Comparison of ENCODE assay signal across 10 mouse cellular contexts in the genomic region with DNA sequence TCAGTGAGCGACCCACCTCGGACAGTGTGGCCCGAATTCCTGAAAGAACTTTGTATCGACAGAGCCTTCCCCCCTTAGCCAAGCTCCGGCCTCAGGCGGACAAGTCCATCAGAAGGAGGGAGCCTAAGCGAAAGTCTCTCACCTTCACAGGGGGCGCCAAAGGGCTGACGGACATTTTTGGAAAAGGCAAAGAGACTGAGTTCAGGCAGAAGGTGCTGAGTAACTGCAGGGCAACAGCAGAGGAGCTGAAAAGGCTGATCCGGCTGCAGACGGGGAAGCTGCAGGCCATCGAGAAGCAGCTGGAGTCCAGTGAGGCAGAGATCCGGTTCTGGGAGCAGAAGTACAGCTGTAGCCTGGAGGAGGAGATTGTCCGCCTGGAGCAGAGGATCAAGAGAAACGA. TPM values are rescaled to one million over a fixed set of nuclear protein-coding genes. Genes with fewer than 3 reads are reported as not detected.
DNase-seq lines count a peak whose midpoint lies in the region; ATAC-seq and TF ChIP-seq lines count a peak whose summit lies in the region.
"Had no signal": no experiment of that assay in that cellular context is flagged by ENCODE, and none has a peak within 500 bp of the region (broad histone marks: within the 10 kb centered on the region; RNA-seq: fewer than 3 reads in every experiment).

No protein-coding gene starts in this region.

- peaks cover 7% of the 10 kb centered on the region for H3K4me1 ChIP-seq in midbrain, embryonic 10.5 days
- H3K4me1 ChIP-seq in midbrain, embryonic 11.5 days (ENCODE audit: control insufficient read depth, insufficient read depth, low read length): no peaks in the 10 kb centered on the region; the same call in 1 of the 2 replicates
- H3K4me1 ChIP-seq in liver, embryonic 14.5 days (replicated peaks; ENCODE audit: control insufficient read depth in 2 of 2, insufficient read depth in 2 of 2, low read length in 1 of 2): 0 out of 4 replicates have a peak, but pooled peaks cover 0 to 3% of the 10 kb centered on the region in 2 experiments

- no peaks in the 10 kb centered on the region for H3K9me3 ChIP-seq in midbrain, embryonic 10.5 days (replicated peaks)
- no peaks in the 10 kb centered on the region for H3K9me3 ChIP-seq in midbrain, embryonic 11.5 days (ENCODE audit: control insufficient read depth, low read length)
- H3K9me3 ChIP-seq in liver, embryonic 14.5 days (ENCODE audit: control insufficient read depth, low read length): no peaks in the 10 kb centered on the region
- H3K9me3 ChIP-seq: limb, embryonic 13.5 days had no signal

- no peak overlapping the region for H3K4me2 ChIP-seq in midbrain, embryonic 11.5 days
- no peak overlapping the region for H3K4me2 ChIP-seq in liver, embryonic 14.5 days (ENCODE audit: low read depth)
- H3K4me2 ChIP-seq: limb, embryonic 13.5 days had no signal

- no peak overlapping the region for H3K4me3 ChIP-seq in midbrain, embryonic 10.5 days
- no peak overlapping the region for H3K4me3 ChIP-seq in midbrain, embryonic 11.5 days (ENCODE audit: low read depth, low read length)
- H3K4me3 ChIP-seq in liver, embryonic 14.5 days (ENCODE audit: insufficient read depth in 1 of 2, low read depth in 2 of 2, low read length in 2 of 2): no peak overlapping the region
- H3K4me3 ChIP-seq: limb, embryonic 13.5 days had no signal

- 0 out of 2 replicates have a peak, but pooled peaks cover 4% of the 10 kb centered on the region for H3K36me3 ChIP-seq in midbrain, embryonic 10.5 days
- no peaks in the 10 kb centered on the region for H3K36me3 ChIP-seq in midbrain, embryonic 11.5 days (ENCODE audit: control insufficient read depth, insufficient read depth, low read length)
- no peaks in the 10 kb centered on the region for H3K36me3 ChIP-seq in liver, embryonic 14.5 days (replicated peaks; ENCODE audit: control insufficient read depth, insufficient read depth, low read depth)

- TF ChIP-seq CTCF in brain, embryonic 14.5 days (IDR thresholded peaks at IDR 0.05; ENCODE audit: borderline replicate concordance, extremely low read depth, insufficient read depth, insufficient read length): peak; percentile 31; the same call in 1 of the 2 replicates
- peak; percentile 33; the same call in 1 of the 2 replicates for TF ChIP-seq CTCF in liver, embryonic 14.5 days (IDR thresholded peaks at IDR 0.05; ENCODE audit: low read depth)

- DNase-seq in heart, postnatal 4 days: peak; percentile 49
- DNase-seq in heart, adult 18-20 months: no peak
- DNase-seq in midbrain, embryonic 10.5 days (ENCODE audit: low spot score): peak; percentile 33
- DNase-seq in midbrain, embryonic 11.5 days (ENCODE audit: low spot score, missing footprints): no peak
- peak; percentile 43 for DNase-seq in brain, embryonic 14.5 days (ENCODE audit: low read depth)
- DNase-seq in liver, embryonic 14.5 days (ENCODE audit: low read depth in 3 of 3, low spot score in 3 of 3): no peak
- no peak for DNase-seq in frontal cortex, adult 2 months (ENCODE audit: extremely low spot score in 1 of 2, low spot score in 1 of 2)
- DNase-seq in MN1 (ENCODE audit: low spot score): no peak

- 0 out of 2 replicates have a peak overlapping the region, but pooled peaks have one; percentile 18 for H3K27ac ChIP-seq in midbrain, embryonic 10.5 days (replicated peaks)
- no peak overlapping the region for H3K27ac ChIP-seq in midbrain, embryonic 11.5 days (ENCODE audit: low read depth, low read length)
- no peak overlapping the region for H3K27ac ChIP-seq in liver, embryonic 14.5 days
- H3K27ac ChIP-seq: limb, embryonic 13.5 days had no signal

- WGBS in midbrain, embryonic 10.5 days: 28% methylated on average over 15 of the region's 15 CpGs
- 28% methylated on average over 15 of the region's 15 CpGs for WGBS in midbrain, embryonic 11.5 days
- WGBS in liver, embryonic 14.5 days (ENCODE audit: insufficient replicate concordance): 50% methylated on average over 15 of the region's 15 CpGs

- no peak for TF ChIP-seq POLR2A in brain, embryonic 14.5 days (IDR thresholded peaks at IDR 0.05; ENCODE audit: borderline replicate concordance, extremely low read depth, insufficient read depth, insufficient read length, poor library complexity, severe bottlenecking)

- no peak overlapping the region for H3K9ac ChIP-seq in midbrain, embryonic 11.5 days (ENCODE audit: low read length)
- H3K9ac ChIP-seq in liver, embryonic 14.5 days (replicated peaks): no peak overlapping the region
- H3K9ac ChIP-seq: limb, embryonic 13.5 days had no signal

- H3K27me3 ChIP-seq in midbrain, embryonic 10.5 days (ENCODE audit: low read depth, poor library complexity, severe bottlenecking): no peaks in the 10 kb centered on the region
- no peaks in the 10 kb centered on the region for H3K27me3 ChIP-seq in midbrain, embryonic 11.5 days (ENCODE audit: control insufficient read depth, insufficient read depth, low read length)
- no peaks in the 10 kb centered on the region for H3K27me3 ChIP-seq in liver, embryonic 14.5 days (ENCODE audit: control insufficient read depth, insufficient read depth, low read length)
- H3K27me3 ChIP-seq: limb, embryonic 13.5 days; Patski had no signal

- TF ChIP-seq EP300 in liver, embryonic 14.5 days (IDR thresholded peaks at IDR 0.05; ENCODE audit: low read depth): no peak

- no peak for ATAC-seq in midbrain, embryonic 11.5 days (ENCODE audit: low FRiP score)
- no peak for ATAC-seq in liver, embryonic 14.5 days (ENCODE audit: insufficient read depth)
- ATAC-seq: Patski had no signal

RNA-seq across cellular contexts. Expression of gene Bhlhe41, which starts 50.2 kb away (rescaled TPM):
- 10 to 100 TPM; 10.5 to 12.7 TPM for total RNA-seq in heart, postnatal 4 days (2021)
- 10 to 100 TPM; 11.4 to 15.8 TPM for total RNA-seq in heart, adult 18-20 months (2021)
- 1.7 and 2.3 TPM in 2 replicates for polyA plus RNA-seq in midbrain, embryonic 10.5 days (2016; fragmentation: Nextera tagmentation; extraction: Ambion mirVana)
- polyA plus RNA-seq in midbrain, embryonic 11.5 days (2014; fragmentation: Nextera tagmentation; extraction: Ambion mirVana): 1.9 and 2.1 TPM in 2 replicates
- 1.5 and 3.1 TPM in 2 replicates for polyA plus RNA-seq in brain, embryonic 14.5 days (2012; rRNA removed)
- polyA plus RNA-seq in liver, embryonic 14.5 days (2012; rRNA removed): 0.01 and 0.07 TPM in 2 replicates
- 0.13 and 0.18 TPM in 2 replicates for polyA plus RNA-seq in liver, embryonic 14.5 days (2014; fragmentation: Nextera tagmentation; extraction: Ambion mirVana)
- 20.6 and 25.2 TPM in 2 replicates for polyA plus RNA-seq in frontal cortex, adult 2 months (2012; rRNA removed)

Comparison
In these comparisons a context has a peak if more than half of its experiments do, and no peak if none do; other contexts are left out.
1. DNase-seq: peak in heart, postnatal 4 days (single experiment), midbrain, embryonic 10.5 days (single experiment) and brain, embryonic 14.5 days (single experiment); none in heart, adult 18-20 months (0 of 2), midbrain, embryonic 11.5 days (single experiment), liver, embryonic 14.5 days (0 of 3), frontal cortex, adult 2 months (0 of 2) and MN1 (single experiment).